Mouse (Mus musculus): ENCODE measurements around the gene Fis1.

Fis1 gene

GRCm38 (mm10) chr5:136977769-136978168 is 24.7 kb downstream of the Fis1 start:
- H3K36me3 ChIP-seq (ENCODE audit: control insufficient read depth, insufficient read depth, low read length, poor library complexity, severe bottlenecking) = no peaks in the 10 kb centered on the region
- no peak for DNase-seq (ENCODE audit: low read depth, low spot score)
- H3K27me3 ChIP-seq (ENCODE audit: control insufficient read depth, insufficient read depth, low read length, poor library complexity, severe bottlenecking) = no peaks in the 10 kb centered on the region

GRCm38 (mm10) chr5:136979762-136980161 is 26.7 kb downstream of the Fis1 start:
- no peaks in the 10 kb centered on the region for H3K27me3 ChIP-seq (ENCODE audit: control insufficient read depth, insufficient read depth, low read length, poor library complexity, severe bottlenecking)
- H3K36me3 ChIP-seq (ENCODE audit: control insufficient read depth, insufficient read depth, low read length, poor library complexity, severe bottlenecking) = no peaks in the 10 kb centered on the region
- DNase-seq (ENCODE audit: low read depth, low spot score) = no peak

GRCm38 (mm10) chr5:136980974-136981373 is 27.9 kb downstream of the Fis1 start:
- DNase-seq (ENCODE audit: low read depth, low spot score) = no peak
- Histone ChIP-seq H3K27me3 (ENCODE audit: control insufficient read depth, insufficient read depth, low read length, poor library complexity, severe bottlenecking) (no peaks in the 10 kb centered on the region), H3K36me3 (ENCODE audit: control insufficient read depth, insufficient read depth, low read length, poor library complexity, severe bottlenecking) (no peaks in the 10 kb centered on the region)

- Histone ChIP-seq H3K36me3 (ENCODE audit: control insufficient read depth, insufficient read depth, low read length, poor library complexity, severe bottlenecking) (no peaks in the 10 kb centered on the region), H3K27me3 (ENCODE audit: control insufficient read depth, insufficient read depth, low read length, poor library complexity, severe bottlenecking) (no peaks in the 10 kb centered on the region)
- peak; percentile 75 for DNase-seq (ENCODE audit: low read depth, low spot score)
Measured at GRCm38 (mm10) chr5:136982338-136982930, 29.4 kb downstream of the Fis1 start.

DNA sequence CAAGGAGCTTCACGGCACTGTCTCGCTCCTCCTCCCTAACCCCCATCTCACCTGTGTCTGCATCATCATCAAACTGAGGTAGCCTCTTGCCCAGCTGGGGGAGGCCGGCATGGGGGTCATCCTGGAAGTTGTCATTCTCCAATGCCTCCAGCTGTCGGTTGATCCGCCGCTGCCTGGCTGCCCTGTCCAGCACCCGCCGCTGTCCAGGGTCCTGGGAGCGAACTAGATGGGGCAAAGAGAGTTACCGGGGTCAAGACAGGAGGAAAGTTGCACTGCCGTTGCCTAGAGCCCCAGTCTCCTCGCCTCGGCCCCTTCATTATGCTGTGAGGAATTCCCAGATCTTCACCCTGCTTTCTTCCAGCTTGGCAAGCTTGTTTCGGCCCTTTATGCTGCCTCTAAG is 31.8 kb downstream of the Fis1 start:
- DNase-seq (ENCODE audit: low read depth, low spot score) = no peak
- Histone ChIP-seq H3K36me3 (ENCODE audit: control insufficient read depth, insufficient read depth, low read length, poor library complexity, severe bottlenecking) (no peaks in the 10 kb centered on the region), H3K27me3 (ENCODE audit: control insufficient read depth, insufficient read depth, low read length, poor library complexity, severe bottlenecking) (no peaks in the 10 kb centered on the region)

- Histone ChIP-seq H3K27me3 (ENCODE audit: control insufficient read depth, insufficient read depth, low read length, poor library complexity, severe bottlenecking) (no peaks in the 10 kb centered on the region), H3K36me3 (ENCODE audit: control insufficient read depth, insufficient read depth, low read length, poor library complexity, severe bottlenecking) (peaks cover 2% of the 10 kb centered on the region)
- DNase-seq (ENCODE audit: low read depth, low spot score) = peak; percentile 100
Measured at GRCm38 (mm10) chr5:136986695-136987137, 33.6 kb downstream of the Fis1 start, which contains the start of gene Plod3. TSS of gene Plod3 (plus strand) at chr5:136987019.

GRCm38 (mm10) chr5:136987138-136987933 is 34.3 kb downstream of the Fis1 start:
- H3K36me3 ChIP-seq (ENCODE audit: control insufficient read depth, insufficient read depth, low read length, poor library complexity, severe bottlenecking) = peaks cover 2% of the 10 kb centered on the region
- DNase-seq (ENCODE audit: low read depth, low spot score) = peak; percentile 41
- no peaks in the 10 kb centered on the region for H3K27me3 ChIP-seq (ENCODE audit: control insufficient read depth, insufficient read depth, low read length, poor library complexity, severe bottlenecking)

DNA sequence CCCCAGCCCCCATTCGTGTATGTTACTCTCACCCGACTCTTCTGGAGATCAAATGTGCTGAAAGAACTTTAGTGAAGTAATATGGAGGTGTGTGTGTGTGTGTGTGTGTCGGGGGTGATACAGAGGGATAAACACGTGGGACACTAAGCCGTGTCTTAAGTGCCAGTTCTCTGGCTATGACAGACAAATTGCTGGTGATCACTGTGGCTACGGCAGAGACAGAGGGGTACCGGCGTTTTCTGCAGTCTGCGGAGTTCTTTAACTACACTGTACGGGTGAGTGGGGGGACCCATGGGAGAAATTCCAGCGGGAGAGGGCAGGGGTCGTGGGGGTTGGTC is 34.8 kb downstream of the Fis1 start, which contains the start of gene Znhit1:
Znhit1 (minus strand) TSS at position 88 of the 338 bp plus-strand sequence.
- no peaks in the 10 kb centered on the region for H3K27me3 ChIP-seq (ENCODE audit: control insufficient read depth, insufficient read depth, low read length, poor library complexity, severe bottlenecking)
- DNase-seq (ENCODE audit: low read depth, low spot score) = no peak
- H3K36me3 ChIP-seq (ENCODE audit: control insufficient read depth, insufficient read depth, low read length, poor library complexity, severe bottlenecking) = peaks cover 2% of the 10 kb centered on the region

DNA sequence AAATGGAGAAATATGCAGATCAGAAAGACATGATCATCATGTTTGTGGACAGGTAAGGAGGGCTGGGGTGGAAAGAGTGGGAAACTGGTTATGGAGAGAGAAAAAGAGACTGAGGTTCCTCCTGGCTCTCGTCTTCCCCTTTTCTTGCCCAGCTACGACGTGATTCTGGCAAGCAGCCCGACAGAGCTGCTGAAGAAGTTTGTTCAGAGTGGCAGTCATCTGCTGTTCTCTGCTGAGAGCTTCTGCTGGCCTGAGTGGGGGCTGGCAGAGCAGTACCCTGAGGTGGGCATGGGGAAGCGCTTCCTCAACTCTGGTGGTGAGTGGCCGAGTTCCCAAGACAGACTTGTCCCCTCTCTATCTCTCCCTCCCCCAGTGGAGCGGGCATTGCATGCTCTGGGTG is 35.3 kb downstream of the Fis1 start:
- H3K27me3 ChIP-seq (ENCODE audit: control insufficient read depth, insufficient read depth, low read length, poor library complexity, severe bottlenecking) = no peaks in the 10 kb centered on the region
- peaks cover 2% of the 10 kb centered on the region for H3K36me3 ChIP-seq (ENCODE audit: control insufficient read depth, insufficient read depth, low read length, poor library complexity, severe bottlenecking)
- no peak for DNase-seq (ENCODE audit: low read depth, low spot score)

- DNase-seq (ENCODE audit: low read depth, low spot score) = no peak
- peaks cover 2% of the 10 kb centered on the region for H3K36me3 ChIP-seq (ENCODE audit: control insufficient read depth, insufficient read depth, low read length, poor library complexity, severe bottlenecking)
- no peaks in the 10 kb centered on the region for H3K27me3 ChIP-seq (ENCODE audit: control insufficient read depth, insufficient read depth, low read length, poor library complexity, severe bottlenecking)
Measured at GRCm38 (mm10) chr5:136989801-136990200, 36.7 kb downstream of the Fis1 start.

DNA sequence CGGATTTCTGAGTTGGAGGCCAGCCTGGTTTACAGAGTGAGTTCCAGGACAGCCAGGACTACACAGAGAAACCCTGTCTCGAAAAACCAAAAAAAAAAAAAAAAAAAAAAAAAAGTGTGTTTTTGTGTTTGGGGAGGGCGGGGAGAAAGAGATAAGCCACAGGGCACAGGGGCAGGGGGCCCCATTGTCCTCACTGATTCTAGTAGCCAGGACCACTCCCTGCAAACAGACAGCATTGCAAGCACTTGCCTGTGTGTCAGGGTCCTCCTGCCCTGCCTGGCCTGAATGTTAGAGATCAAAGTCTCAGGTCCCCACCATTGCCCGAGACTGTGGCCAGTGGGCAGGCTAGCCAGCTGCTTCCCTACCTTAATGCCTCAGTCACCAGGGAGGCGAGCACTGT is 46.4 kb downstream of the Fis1 start:
- Histone ChIP-seq H3K27me3 (ENCODE audit: control insufficient read depth, insufficient read depth, low read length, poor library complexity, severe bottlenecking) (no peaks in the 10 kb centered on the region), H3K36me3 (ENCODE audit: control insufficient read depth, insufficient read depth, low read length, poor library complexity, severe bottlenecking) (no peaks in the 10 kb centered on the region)
- DNase-seq (ENCODE audit: low read depth, low spot score) = no peak

- no peaks in the 10 kb centered on the region for H3K27me3 ChIP-seq (ENCODE audit: control insufficient read depth, insufficient read depth, low read length, poor library complexity, severe bottlenecking)
Measured at GRCm38 (mm10) chr5:137000612-137001011, 47.5 kb downstream of the Fis1 start.

DNA sequence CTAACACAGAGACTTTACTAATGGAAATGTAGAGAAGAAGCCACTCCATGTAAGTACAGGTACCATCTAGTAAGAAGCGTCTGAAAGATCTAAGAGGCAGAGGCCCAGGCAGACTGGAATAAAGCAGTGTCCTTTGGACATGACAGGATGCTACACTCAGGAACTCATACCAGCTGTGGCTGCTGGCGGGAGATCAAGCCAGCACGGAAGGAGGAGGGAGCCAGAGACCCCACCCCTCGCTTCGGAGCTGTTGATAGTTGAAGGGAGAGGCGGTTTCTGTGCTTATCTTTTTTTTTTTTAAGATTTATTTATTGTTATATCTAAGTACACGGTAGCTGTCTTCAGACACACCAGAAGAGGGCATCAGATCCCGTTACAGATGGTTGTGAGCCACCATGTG is 54.2 kb downstream of the Fis1 start:
- Histone ChIP-seq H3K27me3 (ENCODE audit: control insufficient read depth, insufficient read depth, low read length, poor library complexity, severe bottlenecking) (no peaks in the 10 kb centered on the region), H3K36me3 (ENCODE audit: control insufficient read depth, insufficient read depth, low read length, poor library complexity, severe bottlenecking) (no peaks in the 10 kb centered on the region)
- no peak for DNase-seq (ENCODE audit: low read depth, low spot score)

More at GRCm38 (mm10) chr5:137000612-137001011, 47.5 kb downstream of the Fis1 start:
- no peaks in the 10 kb centered on the region for H3K36me3 ChIP-seq (ENCODE audit: control insufficient read depth, insufficient read depth, low read length, poor library complexity, severe bottlenecking)
- no peak for DNase-seq (ENCODE audit: low read depth, low spot score)

DNA sequence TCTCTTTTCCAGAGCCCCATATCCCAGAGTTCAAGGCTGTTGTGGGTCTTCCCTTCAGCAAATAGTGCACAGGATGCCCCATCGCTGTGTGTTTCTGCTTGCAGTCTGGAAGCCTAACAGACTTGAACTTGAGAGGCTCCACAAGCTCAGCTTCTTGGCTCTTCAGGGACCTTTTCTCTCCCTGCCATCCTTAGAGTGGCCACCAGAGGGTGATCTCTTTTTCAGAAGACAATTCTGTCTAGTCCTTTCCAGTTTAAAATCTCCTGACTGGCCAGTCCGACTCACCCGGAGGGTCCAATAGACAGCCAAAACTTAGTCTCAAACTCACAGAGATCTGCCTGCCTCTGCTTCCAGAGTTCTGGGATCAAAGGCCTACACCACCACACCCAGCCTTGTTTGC is 56.9 kb downstream of the Fis1 start:
- peak; percentile 50 for DNase-seq (ENCODE audit: low read depth, low spot score)
- H3K36me3 ChIP-seq (ENCODE audit: control insufficient read depth, insufficient read depth, low read length, poor library complexity, severe bottlenecking) = no peaks in the 10 kb centered on the region
- no peaks in the 10 kb centered on the region for H3K27me3 ChIP-seq (ENCODE audit: control insufficient read depth, insufficient read depth, low read length, poor library complexity, severe bottlenecking)

DNA sequence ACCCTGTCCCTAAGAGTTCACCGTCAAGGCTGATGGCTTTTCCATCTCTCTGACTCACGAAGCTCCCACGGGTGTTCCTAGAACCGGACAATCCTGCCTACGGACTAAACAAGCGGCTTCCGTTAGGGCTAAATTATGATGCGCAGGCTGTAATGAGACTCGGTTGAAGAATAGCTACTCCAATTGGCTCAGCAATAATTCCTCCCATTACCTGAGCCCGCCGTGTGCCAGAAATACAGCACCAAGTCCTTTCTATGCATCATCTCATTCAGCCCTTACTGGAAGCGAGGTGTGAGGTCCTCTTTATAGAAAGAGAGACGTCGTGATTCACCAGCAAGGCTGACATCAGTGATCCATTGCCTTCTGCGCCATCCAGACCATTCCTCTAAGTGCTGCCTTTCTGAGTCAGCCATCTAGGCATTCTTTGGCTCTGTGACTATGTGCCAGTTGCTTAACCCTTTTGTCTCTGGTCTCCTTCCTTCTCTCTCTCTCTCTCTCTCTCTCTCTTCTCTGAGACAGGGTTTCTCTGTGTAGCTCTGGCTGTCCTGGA is 59.4 kb downstream of the Fis1 start:
- no peaks in the 10 kb centered on the region for H3K36me3 ChIP-seq (ENCODE audit: control insufficient read depth, insufficient read depth, low read length, poor library complexity, severe bottlenecking)
- no peak for DNase-seq (ENCODE audit: low read depth, low spot score)
- H3K27me3 ChIP-seq (ENCODE audit: control insufficient read depth, insufficient read depth, low read length, poor library complexity, severe bottlenecking) = no peaks in the 10 kb centered on the region
